Mouse (Mus musculus) lung, postnatal 0 days (tissue): ENCODE data around the gene Depdc5. TPM values are rescaled to one million over a fixed set of nuclear protein-coding genes. Genes with fewer than 3 reads are reported as not detected.

Source experiments
- ATAC-seq: fragments of 200-750 bp; cut with Nextera tagmentation; 2 replicates; pipeline ENCODE4 v1.8.0; 2017; ENCODE audit warnings: moderate library complexity
- DNase-seq: peaks from one replicate; pipeline ENCODE4 v3.0.0-alpha.2; 2016; ENCODE audit warnings: low spot score
- H3K27ac ChIP-seq: fragments of 300-500 bp; sonication (generic); 2 replicates; pipeline ENCODE4 v1.5.1; 2014; ENCODE audit warnings: antibody characterized with exemption, mild to moderate bottlenecking, low read length, mixed read lengths
- H3K27me3 ChIP-seq: fragments of 300-500 bp; sonication (generic); replicated peaks from 2 replicates; pipeline ENCODE4 v1.6.1; 2014; ENCODE audit warnings: low read length, mixed read lengths; ENCODE audit not compliant: insufficient read depth
- H3K36me3 ChIP-seq: fragments of 300-500 bp; sonication (generic); 2 replicates; pipeline ENCODE4 v1.6.1; 2014; ENCODE audit warnings: low read length, mixed read lengths; ENCODE audit not compliant: insufficient read depth
- H3K4me1 ChIP-seq: fragments of 300-500 bp; sonication (generic); 2 replicates; pipeline ENCODE4 v1.6.1; 2014; ENCODE audit warnings: antibody characterized with exemption, low read depth, low read length, mixed read lengths; ENCODE audit not compliant: insufficient read depth
- H3K4me2 ChIP-seq: fragments of 300-500 bp; sonication (generic); replicated peaks from 2 replicates; pipeline ENCODE4 v1.6.1; 2014; ENCODE audit warnings: low read depth, mild to moderate bottlenecking, low read length, moderate library complexity, mixed read lengths
- H3K4me3 ChIP-seq: fragments of 300-500 bp; sonication (generic); 2 replicates; pipeline ENCODE4 v1.5.1; 2014; ENCODE audit warnings: low read depth, low read length
- H3K9ac ChIP-seq: fragments of 300-500 bp; sonication (generic); replicated peaks from 2 replicates; pipeline ENCODE4 v1.6.1; 2014; ENCODE audit warnings: low read depth, mild to moderate bottlenecking
- H3K9me3 ChIP-seq: fragments of 300-500 bp; sonication (generic); 2 replicates; pipeline ENCODE4 v1.6.1; 2016; ENCODE audit warnings: low read length, mixed read lengths
- CTCF ChIP-seq: IDR thresholded peaks from 2 replicates; pipeline ENCODE4 v1.5.1; 2016; ENCODE audit warnings: antibody characterized with exemption, mild to moderate bottlenecking
- EP300 ChIP-seq: IDR thresholded peaks from 2 replicates; pipeline ENCODE4 v1.6.1; 2016; ENCODE audit warnings: antibody characterized with exemption, mild to moderate bottlenecking, control low read depth
- WGBS: fragments of 180-500 bp; shearing (Covaris S2); extraction: QIAGEN DNeasy Blood & Tissue Kit; methylation state at CpG from one replicate; pipeline ENCODE4 v1.1.7; 2014; 5-methylcytosine and 5-hydroxymethylcytosine counted together
- polyA plus RNA-seq: library from polyadenylated mRNA; unstranded; fragments of >200 nt; fragmentation: Nextera tagmentation; extraction: Ambion mirVana; gene quantifications from 2 replicates; pipeline ENCODE4 v1.2.1, GENCODE M21; 2015

Depdc5 gene
- polyA plus RNA-seq, 1 experiment from 2014 or later, result 7.3 TPM

GRCm38 (mm10) chr5:32955716-32956115, 92.2 kb downstream of the Depdc5 start:
- TF ChIP-seq CTCF, result no peak
- TF ChIP-seq EP300, result no peak
- Histone ChIP-seq H3K4me3 (no peak overlapping the region), H3K4me1 (no peaks in the 10 kb centered on the region), H3K9me3 (no peaks in the 10 kb centered on the region), H3K27me3 (no peaks in the 10 kb centered on the region), H3K27ac (no peak overlapping the region), H3K9ac (no peak overlapping the region), H3K36me3 (peaks cover 13% of the 10 kb centered on the region), H3K4me2 (no peak overlapping the region)
- DNase-seq, result no peak
- WGBS, result 74% methylated on average over 4 of the region's 4 CpGs
- ATAC-seq, result no peak

GRCm38 (mm10) chr5:32961616-32962015, 98.1 kb downstream of the Depdc5 start:
- 61% methylated on average over 3 of the region's 3 CpGs for WGBS
- H3K4me3 ChIP-seq, result no peak overlapping the region
- H3K27me3 ChIP-seq, result no peaks in the 10 kb centered on the region
- no peaks in the 10 kb centered on the region for H3K9me3 ChIP-seq
- no peak for TF ChIP-seq CTCF
- no peak for TF ChIP-seq EP300
- ATAC-seq, result no peak
- H3K9ac ChIP-seq, result no peak overlapping the region
- no peak overlapping the region for H3K27ac ChIP-seq
- H3K4me2 ChIP-seq, result no peak overlapping the region
- DNase-seq, result no peak
- peaks cover 21% of the 10 kb centered on the region for H3K36me3 ChIP-seq
- no peaks in the 10 kb centered on the region for H3K4me1 ChIP-seq

- no peak for ATAC-seq
- no peak overlapping the region for H3K27ac ChIP-seq
- H3K9ac ChIP-seq, result no peak overlapping the region
- no peak overlapping the region for H3K4me2 ChIP-seq
- H3K36me3 ChIP-seq, result peaks cover 18% of the 10 kb centered on the region
- TF ChIP-seq CTCF (no peak), EP300 (no peak)
- H3K4me1 ChIP-seq, result no peaks in the 10 kb centered on the region
- H3K9me3 ChIP-seq, result no peaks in the 10 kb centered on the region
- no peak overlapping the region for H3K4me3 ChIP-seq
- 88% methylated on average over 1 of the region's 1 CpGs for WGBS
- no peaks in the 10 kb centered on the region for H3K27me3 ChIP-seq
- DNase-seq, result no peak
Measured at GRCm38 (mm10) chr5:32962581-32962980, 99.1 kb downstream of the Depdc5 start.

- ATAC-seq (no peak), DNase-seq (no peak)
- Histone ChIP-seq H3K4me1 (no peaks in the 10 kb centered on the region), H3K27ac (no peak overlapping the region), H3K9ac (no peak overlapping the region), H3K27me3 (no peaks in the 10 kb centered on the region), H3K36me3 (no peaks in the 10 kb centered on the region), H3K9me3 (no peaks in the 10 kb centered on the region), H3K4me2 (no peak overlapping the region), H3K4me3 (no peak overlapping the region)
- TF ChIP-seq EP300, result no peak
- no peak for TF ChIP-seq CTCF
- 78% methylated on average over 4 of the region's 4 CpGs for WGBS
Measured at GRCm38 (mm10) chr5:32976541-32976940, 113.0 kb downstream of the Depdc5 start.

GRCm38 (mm10) chr5:32977179-32977578, 113.7 kb downstream of the Depdc5 start:
- no peak for ATAC-seq
- no peak overlapping the region; the same call in 1 of the 2 replicates for H3K9ac ChIP-seq
- no peak for DNase-seq
- TF ChIP-seq CTCF (no peak), EP300 (no peak)
- H3K27ac ChIP-seq, result no peak overlapping the region
- H3K36me3 ChIP-seq, result no peaks in the 10 kb centered on the region
- no peaks in the 10 kb centered on the region for H3K9me3 ChIP-seq
- H3K4me2 ChIP-seq, result no peak overlapping the region
- no peaks in the 10 kb centered on the region for H3K4me1 ChIP-seq
- no peaks in the 10 kb centered on the region for H3K27me3 ChIP-seq
- no peak overlapping the region for H3K4me3 ChIP-seq

GRCm38 (mm10) chr5:32985379-32985778, 121.9 kb downstream of the Depdc5 start:
- no peaks in the 10 kb centered on the region for H3K9me3 ChIP-seq
- H3K4me2 ChIP-seq, result no peak overlapping the region
- ATAC-seq (no peak), DNase-seq (no peak)
- 0 out of 2 replicates have a peak, but pooled peaks cover 17% of the 10 kb centered on the region for H3K36me3 ChIP-seq
- H3K4me3 ChIP-seq, result no peak overlapping the region
- WGBS, result 76% methylated on average over 1 of the region's 1 CpGs
- TF ChIP-seq CTCF, result no peak
- no peak for TF ChIP-seq EP300
- H3K4me1 ChIP-seq, result no peaks in the 10 kb centered on the region
- no peaks in the 10 kb centered on the region for H3K27me3 ChIP-seq
- no peak overlapping the region for H3K27ac ChIP-seq
- H3K9ac ChIP-seq, result no peak overlapping the region

- DNase-seq (no peak), ATAC-seq (no peak)
- Histone ChIP-seq H3K4me2 (no peak overlapping the region), H3K36me3 (0 out of 2 replicates have a peak, but pooled peaks cover 17% of the 10 kb centered on the region), H3K27ac (no peak overlapping the region), H3K4me1 (no peaks in the 10 kb centered on the region), H3K4me3 (no peak overlapping the region), H3K9me3 (no peaks in the 10 kb centered on the region), H3K9ac (no peak overlapping the region), H3K27me3 (no peaks in the 10 kb centered on the region)
- WGBS, result 76% methylated on average over 1 of the region's 1 CpGs
- TF ChIP-seq CTCF (no peak), EP300 (no peak)
Measured at GRCm38 (mm10) chr5:32987873-32988272, 124.4 kb downstream of the Depdc5 start.
